ENCODE assay signal across 16 mouse cellular contexts in genomic region chr6:28753217-28753616, GRCm38 (mm10).
DNase-seq lines count a peak whose midpoint lies in the region; ATAC-seq lines count a peak whose summit lies in the region.
"Had no signal": no experiment of that assay in that cellular context is flagged by ENCODE, and none has a peak within 500 bp of the region (broad histone marks: within the 10 kb centered on the region; RNA-seq: fewer than 3 reads in every experiment).

No protein-coding gene starts in this region.

- peaks cover 17% of the 10 kb centered on the region for H3K4me1 ChIP-seq in hindbrain, embryonic 16.5 days (ENCODE audit: control insufficient read depth, insufficient read depth, low read depth, low read length)
- H3K4me1 ChIP-seq in hindbrain, embryonic 10.5 days (replicated peaks) = peaks cover 23% of the 10 kb centered on the region
- H3K4me1 ChIP-seq in kidney, embryonic 14.5 days (ENCODE audit: control insufficient read depth, insufficient read depth, low read length) = 0 out of 2 replicates have a peak, but pooled peaks cover 5% of the 10 kb centered on the region

- 88% methylated on average over 5 of the region's 5 CpGs for WGBS in hindbrain, embryonic 16.5 days
- WGBS in hindbrain, embryonic 10.5 days = 95% methylated on average over 5 of the region's 5 CpGs
- WGBS in kidney, embryonic 14.5 days = 96% methylated on average over 5 of the region's 5 CpGs

- H3K9me3 ChIP-seq in hindbrain, embryonic 16.5 days (ENCODE audit: control insufficient read depth, low read length) = no peaks in the 10 kb centered on the region
- H3K9me3 ChIP-seq in hindbrain, embryonic 10.5 days = no peaks in the 10 kb centered on the region
- no peaks in the 10 kb centered on the region for H3K9me3 ChIP-seq in kidney, embryonic 14.5 days (ENCODE audit: control insufficient read depth, low read length)
- H3K9me3 ChIP-seq: embryonic facial prominence, embryonic 12.5 days; heart, embryonic 13.5 days; neural tube, embryonic 12.5 days had no signal

- H3K36me3 ChIP-seq in hindbrain, embryonic 16.5 days (ENCODE audit: control insufficient read depth, insufficient read depth, low read length) = no peaks in the 10 kb centered on the region
- no peaks in the 10 kb centered on the region for H3K36me3 ChIP-seq in hindbrain, embryonic 10.5 days
- H3K36me3 ChIP-seq in kidney, embryonic 14.5 days (ENCODE audit: control insufficient read depth, insufficient read depth, low read length) = no peaks in the 10 kb centered on the region
- H3K36me3 ChIP-seq: embryonic facial prominence, embryonic 12.5 days; neural tube, embryonic 12.5 days had no signal

- H3K9ac ChIP-seq in hindbrain, embryonic 16.5 days (ENCODE audit: low read depth, low read length) = no peak overlapping the region
- H3K9ac ChIP-seq in kidney, embryonic 14.5 days (ENCODE audit: low read depth, low read length) = no peak overlapping the region
- H3K9ac ChIP-seq: embryonic facial prominence, embryonic 12.5 days; heart, embryonic 13.5 days; neural tube, embryonic 12.5 days had no signal

- ATAC-seq in hindbrain, embryonic 16.5 days = no peak
- no peak for ATAC-seq in kidney, embryonic 14.5 days (ENCODE audit: low FRiP score, low TSS enrichment)
- ATAC-seq: CD4-positive, CD25-positive, alpha-beta regulatory T cell, adult 4 months; midbrain, embryonic 16.5 days had no signal

- H3K27ac ChIP-seq in hindbrain, embryonic 16.5 days (ENCODE audit: low read depth, low read length) = peak overlapping the region; percentile 30; the same call in 1 of the 2 replicates
- H3K27ac ChIP-seq in hindbrain, embryonic 10.5 days = no peak overlapping the region
- H3K27ac ChIP-seq in kidney, embryonic 14.5 days (ENCODE audit: low read depth, low read length) = no peak overlapping the region
- H3K27ac ChIP-seq: embryonic facial prominence, embryonic 12.5 days; gastrocnemius, adult 2 months; heart, embryonic 13.5 days; kidney, postnatal 0 days; macrophage; neural tube, embryonic 12.5 days had no signal

- no peak overlapping the region for H3K4me2 ChIP-seq in hindbrain, embryonic 16.5 days (ENCODE audit: low read length)
- no peak overlapping the region for H3K4me2 ChIP-seq in kidney, embryonic 14.5 days (replicated peaks; ENCODE audit: low read depth, low read length)
- H3K4me2 ChIP-seq: embryonic facial prominence, embryonic 12.5 days; heart, embryonic 13.5 days; neural tube, embryonic 12.5 days had no signal

- no peak for DNase-seq in hindbrain, embryonic 10.5 days (ENCODE audit: low spot score)
- peak; percentile 31 to 73 for DNase-seq in frontal cortex, adult 2 months (ENCODE audit: extremely low spot score in 1 of 2, low spot score in 1 of 2)
- peak; percentile 58 to 87 for DNase-seq in layer of hippocampus, postnatal 14 days (ENCODE audit: low spot score in 2 of 2)
- peak; percentile 34 for DNase-seq in right cerebral cortex, postnatal 4 days
- no peak for DNase-seq in cerebellum, adult 9-11 months
- DNase-seq: cerebellum, adult 8-10 months; gastrocnemius, adult 2 months had no signal

- no peaks in the 10 kb centered on the region for H3K27me3 ChIP-seq in hindbrain, embryonic 16.5 days (replicated peaks; ENCODE audit: control insufficient read depth, insufficient read depth, low read length)
- H3K27me3 ChIP-seq in hindbrain, embryonic 10.5 days (ENCODE audit: insufficient read depth, poor library complexity, severe bottlenecking) = no peaks in the 10 kb centered on the region
- H3K27me3 ChIP-seq in kidney, embryonic 14.5 days (ENCODE audit: control insufficient read depth, insufficient read depth, low read length) = no peaks in the 10 kb centered on the region
- H3K27me3 ChIP-seq: embryonic facial prominence, embryonic 12.5 days; heart, embryonic 13.5 days; neural tube, embryonic 12.5 days had no signal

- H3K4me3 ChIP-seq in hindbrain, embryonic 16.5 days (ENCODE audit: low read length) = no peak overlapping the region
- no peak overlapping the region for H3K4me3 ChIP-seq in hindbrain, embryonic 10.5 days
- H3K4me3 ChIP-seq in kidney, embryonic 14.5 days (ENCODE audit: low read length) = no peak overlapping the region
- H3K4me3 ChIP-seq: embryonic facial prominence, embryonic 12.5 days; gastrocnemius, adult 2 months; heart, embryonic 13.5 days; neural tube, embryonic 12.5 days had no signal

Comparison
In these comparisons a context has a peak if more than half of its experiments do, and no peak if none do; other contexts are left out.
1. DNase-seq: peak in frontal cortex, adult 2 months (2 of 2), layer of hippocampus, postnatal 14 days (2 of 2) and right cerebral cortex, postnatal 4 days (single experiment); none in hindbrain, embryonic 10.5 days (single experiment) and cerebellum, adult 9-11 months (single experiment).